Mouse (Mus musculus) heart, adult 2 months (tissue): ENCODE data around the gene Caskin2. TPM values are rescaled to one million over a fixed set of nuclear protein-coding genes. Genes with fewer than 3 reads are reported as not detected.
A peak's percentile ranks its signal among the peaks of the same experiment; 100 is the strongest.

Source experiments
- DNase-seq, 2 experiments: peaks; one replicate each; pipeline ENCODE4 v3.0.0; 2021
- H3K27ac ChIP-seq: fragments of 200-600 bp; 2 replicates; pipeline ENCODE4 v1.8.1; 2022
- H3K27me3 ChIP-seq: fragments of 200-500 bp; 2 replicates; pipeline ENCODE4 v1.6.1; 2012; ENCODE audit warnings: mild to moderate bottlenecking, low read length, inconsistent platforms, mixed read lengths; ENCODE audit not compliant: control insufficient read depth, insufficient read depth
- H3K36me3 ChIP-seq: fragments of 200-500 bp; 2 replicates; pipeline ENCODE4 v1.6.1; 2012; ENCODE audit warnings: low read length, inconsistent platforms; ENCODE audit not compliant: control insufficient read depth, insufficient read depth
- H3K4me1 ChIP-seq: fragments of 200-500 bp; 2 replicates; pipeline ENCODE4 v1.6.1; 2011; ENCODE audit warnings: low read length; ENCODE audit not compliant: control insufficient read depth, insufficient read depth
- H3K4me3 ChIP-seq: fragments of 200-600 bp; 2 replicates; pipeline ENCODE4 v1.8.1; 2022
- H3K79me2 ChIP-seq: fragments of 200-500 bp; replicated peaks from 2 replicates; pipeline ENCODE4 v1.6.1; 2012; ENCODE audit warnings: mild to moderate bottlenecking, inconsistent platforms, low read length, moderate library complexity, mixed read lengths; ENCODE audit not compliant: control insufficient read depth, insufficient read depth
- H3K9ac ChIP-seq: fragments of 200-500 bp; 2 replicates; pipeline ENCODE4 v1.6.1; 2012; ENCODE audit warnings: low read depth, mild to moderate bottlenecking, control low read depth, inconsistent platforms, low read length, mixed read lengths
- CTCF ChIP-seq: fragments of 200-600 bp; IDR thresholded peaks from 2 replicates; pipeline ENCODE4 v1.8.1; 2022; ENCODE audit warnings: antibody characterized with exemption, mild to moderate bottlenecking, moderate library complexity
- EP300 ChIP-seq: fragments of 200-500 bp; IDR thresholded peaks from 2 replicates; pipeline ENCODE4 v1.6.1; 2011; ENCODE audit warnings: low read depth, low read length, control low read depth; ENCODE audit not compliant: insufficient read depth
- POLR2A ChIP-seq: fragments of 200-500 bp; IDR thresholded peaks from 2 replicates; pipeline ENCODE4 v1.6.1; 2011; ENCODE audit warnings: mild to moderate bottlenecking, low read depth, low read length, control low read depth; ENCODE audit not compliant: insufficient read depth
- WGBS: fragments of 180-500 bp; shearing (Covaris S2); methylation state at CpG from one replicate; pipeline ENCODE4 v1.1.7; 2018; 5-methylcytosine and 5-hydroxymethylcytosine counted together
- intact Hi-C: fragments of 180-260 bp; cut with DNase I; formaldehyde crosslinking; loops from one replicate; pipeline ENCODE4 v1.15.1; 2025
- polyA plus RNA-seq: library from polyadenylated mRNA; depleted of rRNA; stranded (reverse); fragments of >200 nt; gene quantifications from 2 replicates; pipeline ENCODE4 v1.2.3, GENCODE M21; 2012
- total RNA-seq, 2 experiments: library from RNA; stranded (reverse); gene quantifications; 2 replicates each; pipeline ENCODE4 v1.2.3; 2021

The Caskin2 gene
- total and polyA plus RNA-seq, 3 experiments, result 38.5 to 43.8 (median 40.5) TPM

- Histone ChIP-seq H3K27ac (no peak overlapping the region; the same call in 1 of the 2 replicates), H3K9ac (no peak overlapping the region), H3K4me1 (no peaks in the 10 kb centered on the region), H3K4me3 (no peak overlapping the region), H3K27me3 (no peaks in the 10 kb centered on the region), H3K36me3 (no peaks in the 10 kb centered on the region), H3K79me2 (no peaks in the 10 kb centered on the region)
- WGBS, result 60% methylated on average over 15 of the region's 15 CpGs
- DNase-seq, result peak in 1 of 2 experiments; percentile 31
- intact Hi-C loops, result no loop called here
- TF ChIP-seq POLR2A, result no peak
- no peak for TF ChIP-seq CTCF
- 0 out of 2 replicates have a peak, but pooled peaks have one; percentile 24 for TF ChIP-seq EP300
Measured at GRCm38 (mm10) chr11:115796898-115797297, 16.5 kb downstream of the Caskin2 start.

GRCm38 (mm10) chr11:115792353-115792752 lies 21.1 kb downstream of the Caskin2 start:
- Histone ChIP-seq H3K9ac (no peak overlapping the region), H3K27ac (no peak overlapping the region), H3K4me3 (no peak overlapping the region), H3K36me3 (no peaks in the 10 kb centered on the region), H3K27me3 (no peaks in the 10 kb centered on the region), H3K4me1 (no peaks in the 10 kb centered on the region), H3K79me2 (no peaks in the 10 kb centered on the region)
- TF ChIP-seq POLR2A, result no peak
- no peak for TF ChIP-seq CTCF
- no peak for TF ChIP-seq EP300
- peak in 1 of 2 experiments; percentile 13 for DNase-seq
- intact Hi-C loops, result no loop called here
- WGBS, result 78% methylated on average over 14 of the region's 14 CpGs

- 92% methylated on average over 16 of the region's 16 CpGs for WGBS
- H3K27ac ChIP-seq, result no peak overlapping the region
- intact Hi-C loops, result no loop called here
- H3K79me2 ChIP-seq, result no peaks in the 10 kb centered on the region
- no peaks in the 10 kb centered on the region for H3K27me3 ChIP-seq
- peak in 1 of 2 experiments; percentile 6 for DNase-seq
- no peaks in the 10 kb centered on the region for H3K36me3 ChIP-seq
- H3K4me3 ChIP-seq, result no peak overlapping the region
- H3K4me1 ChIP-seq, result no peaks in the 10 kb centered on the region
- no peak overlapping the region for H3K9ac ChIP-seq
- TF ChIP-seq EP300 (no peak), CTCF (no peak), POLR2A (no peak)
Measured at GRCm38 (mm10) chr11:115791919-115792318, 21.5 kb downstream of the Caskin2 start.

- no peak for DNase-seq
- Histone ChIP-seq H3K36me3 (no peaks in the 10 kb centered on the region), H3K9ac (no peak overlapping the region), H3K79me2 (no peaks in the 10 kb centered on the region), H3K4me3 (no peak overlapping the region), H3K27ac (no peak overlapping the region), H3K4me1 (no peaks in the 10 kb centered on the region; the same call in 1 of the 2 replicates), H3K27me3 (no peaks in the 10 kb centered on the region)
- WGBS, result 88% methylated on average over 7 of the region's 7 CpGs
- intact Hi-C loops, result no loop called here
- no peak for TF ChIP-seq POLR2A
- no peak for TF ChIP-seq CTCF
- TF ChIP-seq EP300, result no peak
Measured at GRCm38 (mm10) chr11:115789787-115790186, 23.7 kb downstream of the Caskin2 start.

GRCm38 (mm10) chr11:115786473-115786872 lies 27.0 kb downstream of the Caskin2 start:
- no peak for DNase-seq
- Histone ChIP-seq H3K27ac (peak overlapping the region; percentile 7), H3K36me3 (no peaks in the 10 kb centered on the region), H3K27me3 (no peaks in the 10 kb centered on the region), H3K4me3 (no peak overlapping the region), H3K79me2 (no peaks in the 10 kb centered on the region), H3K9ac (0 out of 2 replicates have a peak overlapping the region, but pooled peaks have one; percentile 2), H3K4me1 (no peaks in the 10 kb centered on the region; the same call in 1 of the 2 replicates)
- 69% methylated on average over 6 of the region's 6 CpGs for WGBS
- intact Hi-C loops, result loop anchor here (2.0 kb wide), 1 partner anchor 16 kb away; no protein-coding TSS in a partner anchor
- TF ChIP-seq POLR2A (no peak), CTCF (no peak), EP300 (no peak)

- peaks cover 4% of the 10 kb centered on the region; the same call in 1 of the 2 replicates for H3K36me3 ChIP-seq
- DNase-seq, result no peak
- no peak overlapping the region for H3K9ac ChIP-seq
- TF ChIP-seq CTCF (no peak), EP300 (no peak), POLR2A (no peak)
- intact Hi-C loops, result no loop called here
- no peaks in the 10 kb centered on the region for H3K27me3 ChIP-seq
- H3K27ac ChIP-seq, result peak overlapping the region; percentile 89
- peaks cover 18% of the 10 kb centered on the region for H3K4me1 ChIP-seq
- H3K4me3 ChIP-seq, result no peak overlapping the region
- H3K79me2 ChIP-seq, result no peaks in the 10 kb centered on the region
- 33% methylated on average over 20 of the region's 20 CpGs for WGBS
Measured at GRCm38 (mm10) chr11:115780141-115781070, 33.0 kb downstream of the Caskin2 start.
